In genomic region chr5:32134903-32135335, GRCm38 (mm10) we compare ENCODE assay signal across 8 mouse cellular contexts. TPM values are rescaled to one million over a fixed set of nuclear protein-coding genes. Genes with fewer than 3 reads are reported as not detected.
DNase-seq lines count a peak whose midpoint lies in the region; ATAC-seq and TF ChIP-seq lines count a peak whose summit lies in the region.

No protein-coding gene starts in this region.

- no peaks in the 10 kb centered on the region for H3K9me3 ChIP-seq in stomach, embryonic 16.5 days (replicated peaks; ENCODE audit: control insufficient read depth, low read length)

- H3K36me3 ChIP-seq in stomach, embryonic 16.5 days (ENCODE audit: control insufficient read depth, insufficient read depth, low read length): no peaks in the 10 kb centered on the region

- no peak; the same call in none of the 2 replicates for TF ChIP-seq CTCF in layer of hippocampus, adult 2 months (conservative IDR thresholded peaks at IDR 0.05)

- H3K27me3 ChIP-seq in stomach, embryonic 16.5 days (ENCODE audit: control insufficient read depth, insufficient read depth, low read length): no peaks in the 10 kb centered on the region

- peak overlapping the region; percentile 95 for H3K9ac ChIP-seq in stomach, embryonic 16.5 days (ENCODE audit: low read length)

- H3K4me3 ChIP-seq in layer of hippocampus, adult 2 months: peak overlapping the region; percentile 86
- H3K4me3 ChIP-seq in stomach, embryonic 16.5 days (replicated peaks; ENCODE audit: low read length): peak overlapping the region; percentile 94

- peak in 1 of 2 experiments; percentile 62 for DNase-seq in layer of hippocampus, adult 2 months (ENCODE audit: low spot score in 2 of 2)
- DNase-seq in layer of hippocampus, adult 9-11 months: no peak
- peak; percentile 78 to 79 for DNase-seq in adrenal gland, adult 18-20 months (ENCODE audit: low spot score in 2 of 2)
- DNase-seq in layer of hippocampus, adult 9-10 months (ENCODE audit: low spot score): peak; percentile 33
- DNase-seq in cerebellum, adult 8-10 months: no peak

- H3K4me2 ChIP-seq in stomach, embryonic 16.5 days (ENCODE audit: low read depth, low read length): peak overlapping the region; percentile 85

- H3K4me1 ChIP-seq in stomach, embryonic 16.5 days (ENCODE audit: control insufficient read depth, insufficient read depth, low read length): peaks cover 12% of the 10 kb centered on the region; the same call in 1 of the 2 replicates

- ATAC-seq in granulocyte monocyte progenitor cell, adult 5-6 weeks (replicated peaks; ENCODE audit: poor library complexity, severe bottlenecking): peak; percentile 16
- 0 out of 2 replicates have a peak, but pooled peaks have one; percentile 40 for ATAC-seq in megakaryocyte-erythroid progenitor cell, adult 5-6 weeks (replicated peaks; ENCODE audit: low FRiP score, low TSS enrichment, poor library complexity, severe bottlenecking)
- ATAC-seq in stomach, embryonic 16.5 days (ENCODE audit: insufficient read depth, low FRiP score): peak; percentile 30

- under 1% methylated on average over 54 of the region's 54 CpGs for WGBS in stomach, embryonic 16.5 days

- H3K27ac ChIP-seq in layer of hippocampus, adult 2 months: peak overlapping the region; percentile 99
- H3K27ac ChIP-seq in stomach, embryonic 16.5 days (ENCODE audit: low read length): peak overlapping the region; percentile 100

RNA-seq across cellular contexts. Expression of gene Fosl2, which starts 0.7 kb away (rescaled TPM):
- 10 to 100 TPM; 52.1 to 52.5 TPM for total RNA-seq in layer of hippocampus, adult 2 months (2021)
- 100 to 1,000 TPM; 188 to 364 TPM for total RNA-seq in adrenal gland, adult 18-20 months (2021)
- 23.4 and 24.7 TPM in 2 replicates for total RNA-seq in granulocyte monocyte progenitor cell, adult 5-6 weeks (2014; fragmentation: Nextera tagmentation)
- 9.1 and 11.2 TPM in 2 replicates for total RNA-seq in granulocyte monocyte progenitor cell, adult 5-6 weeks (2017)
- total RNA-seq in megakaryocyte-erythroid progenitor cell, adult 5-6 weeks (2014; fragmentation: Nextera tagmentation): 1.2 and 3.4 TPM in 2 replicates
- 1.8 and 6.8 TPM in 2 replicates for total RNA-seq in megakaryocyte-erythroid progenitor cell, adult 5-6 weeks (2017)
- 13.3 and 14.3 TPM in 2 replicates for polyA plus RNA-seq in stomach, embryonic 16.5 days (2015; fragmentation: Nextera tagmentation; extraction: Ambion mirVana)

Comparison
In these comparisons a context has a peak if more than half of its experiments do, and no peak if none do; other contexts are left out.
1. DNase-seq: peak in adrenal gland, adult 18-20 months (2 of 2) and layer of hippocampus, adult 9-10 months (single experiment); none in layer of hippocampus, adult 9-11 months (single experiment) and cerebellum, adult 8-10 months (single experiment).
2. Peak in every context shown above with its lines, with median percentiles within 50 percentile points of each other: ATAC-seq.